Mouse (Mus musculus) liver, embryonic 14.5 days (tissue): ENCODE measurements around the gene Kalrn. TPM values are rescaled to one million over a fixed set of nuclear protein-coding genes. Genes with fewer than 3 reads are reported as not detected.

Source experiments
- ATAC-seq: fragments of 200-750 bp; cut with Nextera tagmentation; 2 replicates; pipeline ENCODE4 v1.8.0; 2017; ENCODE audit warnings: moderate number of reproducible peaks, mild to moderate bottlenecking, moderate library complexity; ENCODE audit not compliant: insufficient read depth
- DNase-seq, 3 experiments: peaks; one replicate each; pipeline ENCODE4 v3.0.0-alpha.2; 2012 to 2013; ENCODE audit warnings: low read depth in 3 of 3, low spot score in 3 of 3
- H3K27ac ChIP-seq: fragments of 300-500 bp; sonication (generic); 2 replicates; pipeline ENCODE4 v1.5.1; 2014; ENCODE audit warnings: moderate library complexity, mild to moderate bottlenecking, control low read depth, inconsistent platforms
- H3K27me3 ChIP-seq: fragments of 300-500 bp; sonication (generic); 2 replicates; pipeline ENCODE4 v1.6.1; 2014; ENCODE audit warnings: mild to moderate bottlenecking, low read length, moderate library complexity; ENCODE audit not compliant: control insufficient read depth, insufficient read depth
- H3K36me3 ChIP-seq: fragments of 300-500 bp; sonication (generic); replicated peaks from 2 replicates; pipeline ENCODE4 v1.6.1; 2014; ENCODE audit warnings: low read depth; ENCODE audit not compliant: control insufficient read depth, insufficient read depth
- H3K4me1 ChIP-seq, 2 experiments: fragments of 200-500 bp in 1 of 2; fragments of 300-500 bp in 1 of 2; sonication (generic) in 1 of 2; replicated peaks; 2 replicates each; pipeline ENCODE4 v1.6.1; 2012 to 2014; ENCODE audit warnings: antibody characterized with exemption in 1 of 2, inconsistent platforms in 1 of 2, low read length in 1 of 2; ENCODE audit not compliant: control insufficient read depth in 2 of 2, insufficient read depth in 2 of 2
- H3K4me2 ChIP-seq: fragments of 300-500 bp; sonication (generic); 2 replicates; pipeline ENCODE4 v1.6.1; 2014; ENCODE audit warnings: low read depth, mild to moderate bottlenecking, control low read depth, moderate library complexity
- H3K4me3 ChIP-seq, 2 experiments: fragments of 200-500 bp in 1 of 2; fragments of 300-500 bp in 1 of 2; sonication (generic) in 1 of 2; 2 replicates each; pipeline ENCODE4 v1.5.1; 2012 to 2014; ENCODE audit warnings: low read depth in 2 of 2, low read length in 2 of 2, mild to moderate bottlenecking in 2 of 2, control low read depth in 1 of 2, inconsistent platforms in 1 of 2, moderate library complexity in 1 of 2; ENCODE audit not compliant: insufficient read depth in 1 of 2
- H3K9ac ChIP-seq: fragments of 300-500 bp; sonication (generic); replicated peaks from 2 replicates; pipeline ENCODE4 v1.6.1; 2014; ENCODE audit warnings: mild to moderate bottlenecking, control low read depth, moderate library complexity
- H3K9me3 ChIP-seq: fragments of 300-500 bp; sonication (generic); 2 replicates; pipeline ENCODE4 v1.6.1; 2016; ENCODE audit warnings: low read length, mixed read lengths; ENCODE audit not compliant: control insufficient read depth
- CTCF ChIP-seq: IDR thresholded peaks from 2 replicates; pipeline ENCODE4 v1.5.1; 2016; ENCODE audit warnings: antibody characterized with exemption, low read depth, control low read depth
- EP300 ChIP-seq: IDR thresholded peaks from 2 replicates; pipeline ENCODE4 v1.6.1; 2016; ENCODE audit warnings: antibody characterized with exemption, low read depth
- WGBS: fragments of 180-500 bp; shearing (Covaris S2); extraction: QIAGEN DNeasy Blood & Tissue Kit; methylation state at CpG from one replicate; pipeline ENCODE4 v1.1.7; 2014; ENCODE audit not compliant: insufficient replicate concordance; 5-methylcytosine and 5-hydroxymethylcytosine counted together
- polyA plus RNA-seq, 2 experiments: library from polyadenylated mRNA; depleted of rRNA in 1 of 2; stranded (reverse) in 1 of 2; unstranded in 1 of 2; fragments of >200 nt; fragmentation: Nextera tagmentation in 1 of 2; extraction: Ambion mirVana in 1 of 2; gene quantifications; 2 replicates each; pipeline versions ENCODE4 v1.2.1 to v1.2.3; 2012 to 2014

Gene Kalrn
- polyA plus RNA-seq, 2 experiments, result 7.2 to 8.5 TPM

- no peak for ATAC-seq
- Histone ChIP-seq H3K9me3 (no peaks in the 10 kb centered on the region; the same call in 1 of the 2 replicates), H3K4me3 (no peak overlapping the region), H3K4me1 (0 out of 4 replicates have a peak, but pooled peaks cover 0 to 4% of the 10 kb centered on the region in 2 experiments), H3K4me2 (no peak overlapping the region), H3K36me3 (no peaks in the 10 kb centered on the region), H3K27ac (no peak overlapping the region), H3K27me3 (no peaks in the 10 kb centered on the region), H3K9ac (no peak overlapping the region)
- 79% methylated on average over 2 of the region's 2 CpGs for WGBS
- no peak for DNase-seq
- TF ChIP-seq EP300, result no peak
- no peak for TF ChIP-seq CTCF
Observed at GRCm38 (mm10) chr16:34009567-34009966, 563.8 kb downstream of the Kalrn start.

- no peak for ATAC-seq
- Histone ChIP-seq H3K4me2 (no peak overlapping the region), H3K27me3 (no peaks in the 10 kb centered on the region), H3K36me3 (no peaks in the 10 kb centered on the region), H3K4me1 (0 out of 4 replicates have a peak, but pooled peaks cover 0 to 4% of the 10 kb centered on the region in 2 experiments), H3K9ac (no peak overlapping the region), H3K9me3 (no peaks in the 10 kb centered on the region; the same call in 1 of the 2 replicates), H3K27ac (no peak overlapping the region), H3K4me3 (no peak overlapping the region)
- 68% methylated on average over 3 of the region's 3 CpGs for WGBS
- DNase-seq, result no peak
- no peak for TF ChIP-seq CTCF
Observed at GRCm38 (mm10) chr16:34005986-34006385, 567.3 kb downstream of the Kalrn start.

GRCm38 (mm10) chr16:34004128-34004578 is 569.2 kb downstream of the Kalrn start:
- H3K4me2 ChIP-seq, result no peak overlapping the region
- 31% methylated on average over 4 of the region's 4 CpGs for WGBS
- H3K4me3 ChIP-seq, result no peak overlapping the region
- DNase-seq (no peak), ATAC-seq (no peak)
- H3K36me3 ChIP-seq, result no peaks in the 10 kb centered on the region
- H3K9me3 ChIP-seq, result no peaks in the 10 kb centered on the region
- H3K27me3 ChIP-seq, result no peaks in the 10 kb centered on the region
- no peak overlapping the region for H3K9ac ChIP-seq
- TF ChIP-seq CTCF, result no peak
- TF ChIP-seq EP300, result no peak
- 0 out of 4 replicates have a peak, but pooled peaks cover 0 to 4% of the 10 kb centered on the region in 2 experiments for H3K4me1 ChIP-seq
- H3K27ac ChIP-seq, result no peak overlapping the region

- Histone ChIP-seq H3K27ac (no peak overlapping the region), H3K36me3 (no peaks in the 10 kb centered on the region), H3K9ac (no peak overlapping the region), H3K9me3 (no peaks in the 10 kb centered on the region), H3K27me3 (no peaks in the 10 kb centered on the region), H3K4me3 (no peak overlapping the region), H3K4me1 (0 out of 4 replicates have a peak, but pooled peaks cover 0 to 4% of the 10 kb centered on the region in 2 experiments), H3K4me2 (no peak overlapping the region)
- DNase-seq (no peak), ATAC-seq (no peak)
- TF ChIP-seq EP300 (no peak), CTCF (no peak)
- WGBS, result 56% methylated on average over 10 of the region's 10 CpGs
Observed at GRCm38 (mm10) chr16:34003566-34004127, 569.7 kb downstream of the Kalrn start.

GRCm38 (mm10) chr16:34000715-34001114 is 572.6 kb downstream of the Kalrn start:
- ATAC-seq (no peak), DNase-seq (no peak)
- WGBS, result 63% methylated on average over 8 of the region's 8 CpGs
- TF ChIP-seq CTCF (no peak), EP300 (no peak)
- Histone ChIP-seq H3K9ac (no peak overlapping the region), H3K27me3 (no peaks in the 10 kb centered on the region), H3K27ac (no peak overlapping the region), H3K4me3 (no peak overlapping the region), H3K4me1 (no peaks in the 10 kb centered on the region), H3K9me3 (no peaks in the 10 kb centered on the region), H3K36me3 (no peaks in the 10 kb centered on the region), H3K4me2 (no peak overlapping the region)
